Mouse (Mus musculus): ENCODE results near the gene Hist3h2a. TPM values are rescaled to one million over a fixed set of nuclear protein-coding genes. Genes with fewer than 3 reads are reported as not detected.

Gene Hist3h2a
- polyA plus RNA-seq (2012; rRNA removed; ENCODE audit: low replicate concordance): 8.0 and 11.6 TPM in 2 replicates

GRCm38 (mm10) chr11:58954420-58955142 is at the start of gene Hist3h2a, which contains the start of gene Trim17:
Hist3h2a (plus strand) TSS chr11:58954685.
Trim17 (plus strand) TSS chr11:58954685.

GRCm38 (mm10) chr11:58917745-58918366 is 36.6 kb upstream of the Hist3h2a start, which contains the start of gene Btnl10:
Btnl10 (plus strand) TSS chr11:58917908.

DNA sequence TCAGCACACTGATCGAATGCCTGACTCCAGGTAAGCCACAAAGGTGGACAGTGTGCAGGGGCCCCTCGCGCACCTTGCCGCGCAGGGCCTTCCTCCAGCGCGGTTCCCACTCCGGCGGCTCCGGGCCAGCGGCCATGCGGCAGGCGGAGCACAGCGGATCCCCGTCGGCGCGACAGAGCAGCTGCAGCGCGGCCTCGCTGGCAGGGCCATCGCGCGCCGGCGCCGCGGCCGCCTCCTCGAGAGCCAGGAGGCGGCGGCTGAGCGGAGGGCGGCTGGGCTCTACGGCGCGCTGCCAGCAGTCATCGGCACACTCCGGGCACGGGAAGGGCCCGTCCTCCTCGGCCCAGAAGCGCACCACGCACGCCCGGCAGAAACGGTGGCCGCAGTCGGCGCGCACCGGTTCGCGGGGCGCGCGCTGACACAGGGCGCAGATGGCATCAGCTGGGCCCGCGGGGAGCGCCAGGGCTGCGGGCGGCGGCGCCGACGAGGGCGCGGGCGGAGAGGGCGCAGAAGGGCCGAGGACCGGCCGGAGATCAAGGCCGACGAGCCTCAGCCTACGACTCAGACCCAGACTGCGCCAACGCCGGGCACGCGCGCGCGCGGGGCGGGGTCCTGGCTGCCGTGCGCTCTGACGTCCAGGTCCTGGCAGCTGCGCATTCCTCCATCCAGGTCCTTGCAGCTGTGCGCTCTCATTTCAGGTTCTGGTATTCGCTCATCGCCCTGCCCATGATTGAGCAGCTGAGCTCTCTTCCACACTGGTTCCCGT is 16.0 kb upstream of the Hist3h2a start, which contains the start of gene Rnf187:
Gene Rnf187, minus strand, starts transcription at position 595 of the 766 bp plus-strand sequence.

DNA sequence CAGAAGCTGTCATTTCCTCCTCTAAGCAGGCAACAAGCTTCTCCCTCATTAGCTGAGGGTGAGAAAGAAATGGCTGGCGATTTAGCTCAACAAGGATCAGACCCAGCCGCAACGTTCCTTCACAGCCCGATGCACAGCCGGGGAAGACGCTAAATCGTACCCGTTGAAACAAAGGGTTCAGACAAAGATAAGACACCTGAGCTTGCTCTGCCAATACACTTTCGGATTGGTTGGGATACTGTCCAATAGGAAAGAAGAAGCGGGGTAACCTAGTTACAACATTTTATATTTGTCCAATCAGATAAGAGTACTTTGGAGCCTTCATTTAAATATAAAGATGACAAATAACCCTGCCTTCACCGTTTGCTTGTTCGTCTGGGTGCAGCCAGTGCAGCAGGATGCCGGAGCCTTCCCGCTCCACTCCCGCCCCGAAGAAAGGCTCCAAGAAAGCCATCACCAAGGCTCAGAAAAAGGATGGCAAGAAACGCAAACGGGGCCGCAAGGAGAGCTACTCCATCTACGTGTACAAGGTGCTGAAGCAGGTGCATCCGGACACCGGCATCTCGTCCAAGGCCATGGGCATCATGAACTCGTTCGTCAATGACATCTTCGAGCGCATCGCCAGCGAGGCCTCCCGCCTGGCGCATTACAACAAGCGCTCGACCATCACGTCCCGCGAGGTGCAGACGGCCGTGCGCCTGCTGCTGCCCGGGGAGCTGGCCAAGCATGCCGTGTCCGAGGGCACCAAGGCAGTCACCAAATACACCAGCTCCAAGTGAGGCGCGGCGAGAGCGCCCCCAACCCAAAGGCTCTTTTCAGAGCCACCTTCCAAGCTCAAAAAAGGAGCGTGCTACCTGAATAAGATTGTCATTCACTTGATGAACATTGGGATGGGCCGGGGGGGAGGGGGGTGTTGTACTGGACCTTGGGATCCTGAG is 5.7 kb upstream of the Hist3h2a start, which contains the start of gene Hist3h2ba:
Gene Hist3h2ba, plus strand, starts transcription at position 379 of the 938 bp plus-strand sequence.

GRCm38 (mm10) chr11:58978027-58978705 is 23.7 kb downstream of the Hist3h2a start, which contains the start of gene Trim11:
Trim11 (plus strand) TSS chr11:58978093.

Other genes with a start within 250 kb of the Hist3h2a start
- not detected in 2 replicates for gene Olfr318, start 230.7 kb upstream of the Hist3h2a start, polyA plus RNA-seq (2012; rRNA removed; ENCODE audit: low replicate concordance)
- gene Olfr317, start 215.5 kb upstream of the Hist3h2a start, polyA plus RNA-seq (2012; rRNA removed; ENCODE audit: low replicate concordance): not detected in 2 replicates
- gene Olfr316, start 202.0 kb upstream of the Hist3h2a start, polyA plus RNA-seq (2012; rRNA removed; ENCODE audit: low replicate concordance): not detected in 2 replicates
- not detected in 2 replicates for gene Olfr315, start 181.5 kb upstream of the Hist3h2a start, polyA plus RNA-seq (2012; rRNA removed; ENCODE audit: low replicate concordance)
- gene Olfr314, start 171.7 kb upstream of the Hist3h2a start, polyA plus RNA-seq (2012; rRNA removed; ENCODE audit: low replicate concordance): not detected in 2 replicates
- 0.39 and 2.2 TPM in 2 replicates for gene Fam183b, start 152.7 kb upstream of the Hist3h2a start, polyA plus RNA-seq (2012; rRNA removed; ENCODE audit: low replicate concordance)
- gene Olfr313, start 139.7 kb upstream of the Hist3h2a start, polyA plus RNA-seq (2012; rRNA removed; ENCODE audit: low replicate concordance): not detected in 2 replicates
- gene Olfr312, start 125.4 kb upstream of the Hist3h2a start, polyA plus RNA-seq (2012; rRNA removed; ENCODE audit: low replicate concordance): not detected in 2 replicates
- gene Olfr311, start 115.4 kb upstream of the Hist3h2a start, polyA plus RNA-seq (2012; rRNA removed; ENCODE audit: low replicate concordance): not detected in 2 replicates
- gene Gm12258, start 107.5 kb upstream of the Hist3h2a start, polyA plus RNA-seq (2012; rRNA removed; ENCODE audit: low replicate concordance): 0.24 and 0.98 TPM in 2 replicates
- 0.36 and 0.91 TPM in 2 replicates for gene 2810021J22Rik, start 87.5 kb upstream of the Hist3h2a start, polyA plus RNA-seq (2012; rRNA removed; ENCODE audit: low replicate concordance)
- gene Zfp39, start 50.5 kb upstream of the Hist3h2a start, polyA plus RNA-seq (2012; rRNA removed; ENCODE audit: low replicate concordance): 0.06 and 0.07 TPM in 2 replicates
- gene Btnl10, start 36.8 kb upstream of the Hist3h2a start, polyA plus RNA-seq (2012; rRNA removed; ENCODE audit: low replicate concordance): not detected in 2 replicates
- 171 and 270 TPM in 2 replicates for gene Rnf187, start 15.8 kb upstream of the Hist3h2a start, polyA plus RNA-seq (2012; rRNA removed; ENCODE audit: low replicate concordance)
- gene Hist3h2ba, start 5.8 kb upstream of the Hist3h2a start, polyA plus RNA-seq (2012; rRNA removed; ENCODE audit: low replicate concordance): 1.5 and 3.2 TPM in 2 replicates
- gene Trim17, start within 50 bp of the Hist3h2a start, polyA plus RNA-seq (2012; rRNA removed; ENCODE audit: low replicate concordance): 0.08 and 0.09 TPM in 2 replicates
- 22.8 and 25.2 TPM in 2 replicates for gene Trim11, start 23.4 kb downstream of the Hist3h2a start, polyA plus RNA-seq (2012; rRNA removed; ENCODE audit: low replicate concordance)
- 0.83 and 1.4 TPM in 2 replicates for gene Obscn, start 181.7 kb downstream of the Hist3h2a start, polyA plus RNA-seq (2012; rRNA removed; ENCODE audit: low replicate concordance)
- gene Iba57, start 209.1 kb downstream of the Hist3h2a start, polyA plus RNA-seq (2012; rRNA removed; ENCODE audit: low replicate concordance): 8.6 and 9.0 TPM in 2 replicates
- gene Gjc2, start 228.5 kb downstream of the Hist3h2a start, polyA plus RNA-seq (2012; rRNA removed; ENCODE audit: low replicate concordance): 6.8 and 8.6 TPM in 2 replicates
- 176 and 182 TPM in 2 replicates for gene Guk1, start 237.5 kb downstream of the Hist3h2a start, polyA plus RNA-seq (2012; rRNA removed; ENCODE audit: low replicate concordance)
- gene Mrpl55, start 247.8 kb downstream of the Hist3h2a start, polyA plus RNA-seq (2012; rRNA removed; ENCODE audit: low replicate concordance): 47.1 and 64.4 TPM in 2 replicates

Data from duodenum, adult 2 months (tissue).